Mouse (Mus musculus): ENCODE data around the gene Prdm1. TPM values are rescaled to one million over a fixed set of nuclear protein-coding genes. Genes with fewer than 3 reads are reported as not detected.

Gene Prdm1
- total and polyA plus RNA-seq, 3 experiments: 4.7 to 13.6 (median 8.0) TPM

DNA sequence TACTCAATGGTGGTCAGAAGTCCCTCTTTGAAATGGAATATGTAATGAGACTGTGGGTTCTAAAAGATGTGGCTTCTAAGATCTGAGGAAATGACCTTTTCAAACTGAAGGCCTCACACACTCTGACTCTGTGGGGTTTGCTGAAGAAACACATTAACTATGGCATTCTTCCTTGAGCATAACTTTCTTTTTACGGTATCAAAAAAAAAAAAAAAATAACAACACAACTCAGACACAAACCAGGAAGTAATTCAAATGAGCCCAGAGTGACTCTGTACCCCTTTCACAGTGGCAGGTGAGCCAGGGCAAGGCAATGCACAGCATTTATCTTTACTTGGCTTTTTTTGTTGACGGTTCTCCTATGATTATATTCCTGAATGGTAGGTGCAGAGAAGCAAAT is 77.5 kb downstream of the Prdm1 start (continued):
- TF ChIP-seq BHLHE40 (IDR thresholded peaks at IDR 0.05; ENCODE audit: low read depth, low read length): peak; percentile 40
- TF ChIP-seq JUN (IDR thresholded peaks at IDR 0.05; ENCODE audit: insufficient read depth, low read depth, low read length): no peak
- peak; percentile 37; the same call in 1 of the 2 replicates for TF ChIP-seq EP300 (IDR thresholded peaks at IDR 0.05; ENCODE audit: low read length)
- peak; percentile 75 for TF ChIP-seq ELF1 (IDR thresholded peaks at IDR 0.05; ENCODE audit: low read depth, low read length)
- TF ChIP-seq KAT2A (IDR thresholded peaks at IDR 0.05; ENCODE audit: insufficient replicate concordance, low read length): no peak
- no peak for TF ChIP-seq RAD21 (IDR thresholded peaks at IDR 0.05; ENCODE audit: low read depth, low read length)
- TF ChIP-seq ETS1 (conservative IDR thresholded peaks at IDR 0.05; ENCODE audit: low read depth, low read length): no peak; the same call in 1 of the 2 replicates
- no peak for TF ChIP-seq RCOR1 (conservative IDR thresholded peaks at IDR 0.05; ENCODE audit: low read depth, low read length)
- TF ChIP-seq ZNF384 (IDR thresholded peaks at IDR 0.05; ENCODE audit: low read depth, low read length): peak; percentile 85

DNA sequence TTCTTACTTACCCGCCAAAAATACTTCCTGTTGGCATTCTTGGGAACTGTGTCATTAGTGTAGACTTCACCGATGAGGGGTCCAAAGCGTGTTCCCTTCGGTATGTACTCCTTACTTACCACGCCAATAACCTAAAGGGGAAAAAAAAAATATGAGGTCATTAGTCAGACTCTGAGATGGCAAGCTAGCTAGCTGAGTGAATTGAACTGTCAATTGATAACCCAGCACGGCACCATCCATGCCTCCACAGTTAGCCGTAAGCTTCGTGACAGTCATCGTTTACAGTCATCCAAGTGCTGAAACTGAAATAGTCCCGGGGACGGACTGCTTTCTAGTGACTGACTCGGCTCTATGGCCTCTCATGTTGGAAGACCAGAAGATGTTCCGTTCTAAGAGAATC is 78.2 kb downstream of the Prdm1 start:
- peak; percentile 45 for DNase-seq (ENCODE audit: extremely low read depth)
- Histone ChIP-seq H3K27me3 (replicated peaks) (no peaks in the 10 kb centered on the region), H3K36me3 (replicated peaks in 1 of 2; ENCODE audit: control insufficient read depth in 1 of 2, insufficient read depth in 1 of 2, low read length in 1 of 2) (peaks cover 0 to 21% of the 10 kb centered on the region in 2 experiments), H3K4me1 (ENCODE audit: control insufficient read depth in 1 of 2, insufficient read depth in 2 of 2) (peaks cover 6 to 92% of the 10 kb centered on the region in 2 experiments), H3K4me2 (ENCODE audit: insufficient read depth, low read depth, poor library complexity, severe bottlenecking) (peak overlapping the region; percentile 91), H3K9me3 (replicated peaks; ENCODE audit: low read length) (no peaks in the 10 kb centered on the region), H3K4me3 (replicated peaks in 1 of 3; ENCODE audit: low read depth in 2 of 3, low read length in 2 of 3, poor library complexity in 1 of 3) (no peak overlapping the region), H3K9ac (ENCODE audit: insufficient read depth, low read depth) (peak overlapping the region; percentile 78), H3K27ac (ENCODE audit: insufficient read depth, low read depth) (peak overlapping the region; percentile 99), H3K79me2 (replicated peaks; ENCODE audit: control insufficient read depth, extremely low read depth, insufficient read depth, poor library complexity, severe bottlenecking) (peaks cover 44% of the 10 kb centered on the region)
- dilution Hi-C loops (cut with MboI; ENCODE audit: extremely low pct_ligation_motif_present, extremely low pct_unique_long_range_greater_than_20kb, low sequenced_read_pairs): no loop called here
- in situ Hi-C loops (cut with MboI; ENCODE audit: low pct_ligation_motif_present, low pct_unique_long_range_greater_than_20kb, low sequenced_read_pairs): loop anchor here (10.0 kb wide), 4 partner anchors 155 to 595 kb away; no protein-coding TSS in a partner anchor
- TF ChIP-seq POLR2A (IDR thresholded peaks at IDR 0.05; ENCODE audit: low read depth, low read length) (no peak; the same call in none of the 2 replicates), ZNF384 (IDR thresholded peaks at IDR 0.05; ENCODE audit: low read depth, low read length) (peak; percentile 81), NRF1 (IDR thresholded peaks at IDR 0.05; ENCODE audit: low read depth, low read length) (no peak), TCF12 (IDR thresholded peaks at IDR 0.05; ENCODE audit: low read depth, low read length) (no peak), TBP (conservative IDR thresholded peaks at IDR 0.05; ENCODE audit: low read depth, low read length) (no peak), USF2 (conservative IDR thresholded peaks at IDR 0.05; ENCODE audit: low read depth, low read length) (no peak), SIN3A (IDR thresholded peaks at IDR 0.05; ENCODE audit: low read length) (peak; percentile 39; the same call in 1 of the 2 replicates), RCOR1 (conservative IDR thresholded peaks at IDR 0.05; ENCODE audit: low read depth, low read length) (0 out of 2 replicates have a peak, but pooled peaks have one; percentile 60), CHD2 (IDR thresholded peaks at IDR 0.05; ENCODE audit: low read length) (peak; percentile 14; the same call in 1 of the 2 replicates), NELFE (IDR thresholded peaks at IDR 0.05; ENCODE audit: low read depth, low read length) (0 out of 2 replicates have a peak, but pooled peaks have one; percentile 17), MXI1 (IDR thresholded peaks at IDR 0.05; ENCODE audit: low read depth, low read length) (no peak), UBTF (IDR thresholded peaks at IDR 0.05; ENCODE audit: low read depth, low read length) (no peak)
